Comparison of ENCODE assay signal across 11 mouse cellular contexts in genomic region chr10:76997759-76998513, GRCm38 (mm10). TPM values are rescaled to one million over a fixed set of nuclear protein-coding genes. Genes with fewer than 3 reads are reported as not detected.
DNase-seq lines count a peak whose midpoint lies in the region; ATAC-seq and TF ChIP-seq lines count a peak whose summit lies in the region.
"Had no signal": no experiment of that assay in that cellular context is flagged by ENCODE, and none has a peak within 500 bp of the region (broad histone marks: within the 10 kb centered on the region; RNA-seq: fewer than 3 reads in every experiment).

No protein-coding gene starts in this region.

- peak; percentile 77 for DNase-seq in left cerebral cortex, postnatal 4 days
- DNase-seq in left cerebral cortex, postnatal 25 days (ENCODE audit: low spot score in 2 of 2), result no peak
- DNase-seq in cerebellum, adult 11-12 months, result peak; percentile 76
- peak; percentile 47 to 67 for DNase-seq in heart, adult 9 months (ENCODE audit: low spot score in 2 of 2)
- no peak for DNase-seq in left cerebral cortex, adult 8-10 months (ENCODE audit: low spot score in 2 of 2)
- DNase-seq: liver, embryonic 13.5 days had no signal

- TF ChIP-seq POLR2A in myocyte (IDR thresholded peaks at IDR 0.05; ENCODE audit: insufficient read length, low read depth), result no peak

- H3K27me3 ChIP-seq in kidney, embryonic 16.5 days (ENCODE audit: insufficient read depth, low read length), result no peaks in the 10 kb centered on the region
- no peaks in the 10 kb centered on the region for H3K27me3 ChIP-seq in myocyte (ENCODE audit: control insufficient read depth, insufficient read depth, insufficient read length)
- no peaks in the 10 kb centered on the region for H3K27me3 ChIP-seq in forebrain, embryonic 12.5 days
- H3K27me3 ChIP-seq: embryonic facial prominence, embryonic 12.5 days; liver, embryonic 13.5 days had no signal

- H3K4me3 ChIP-seq in kidney, embryonic 16.5 days (ENCODE audit: low read length), result no peak overlapping the region
- H3K4me3 ChIP-seq in myocyte, result no peak overlapping the region
- H3K4me3 ChIP-seq in forebrain, embryonic 12.5 days (replicated peaks), result no peak overlapping the region
- H3K4me3 ChIP-seq: embryonic facial prominence, embryonic 12.5 days; liver, embryonic 13.5 days had no signal

- intact Hi-C loops in left cerebral cortex, postnatal 4 days (cut with DNase I), result no loop called here
- intact Hi-C loops in left cerebral cortex, postnatal 25 days (cut with DNase I), result no loop called here

- H3K4me1 ChIP-seq in kidney, embryonic 16.5 days (ENCODE audit: insufficient read depth, low read length), result peaks cover 8% of the 10 kb centered on the region
- no peaks in the 10 kb centered on the region for H3K4me1 ChIP-seq in forebrain, embryonic 12.5 days
- H3K4me1 ChIP-seq: liver, embryonic 13.5 days had no signal

- 24% methylated on average over 17 of the region's 17 CpGs for WGBS in kidney, embryonic 16.5 days
- WGBS in forebrain, embryonic 12.5 days, result 88% methylated on average over 17 of the region's 17 CpGs

- no peaks in the 10 kb centered on the region for H3K9me3 ChIP-seq in kidney, embryonic 16.5 days (ENCODE audit: low read length)
- no peaks in the 10 kb centered on the region for H3K9me3 ChIP-seq in forebrain, embryonic 12.5 days
- H3K9me3 ChIP-seq: embryonic facial prominence, embryonic 12.5 days; liver, embryonic 13.5 days had no signal

- H3ac ChIP-seq in myocyte (ENCODE audit: control insufficient read depth, insufficient read length), result no peak overlapping the region

- peak; percentile 84 for ATAC-seq in kidney, embryonic 16.5 days (ENCODE audit: low FRiP score, low TSS enrichment)
- ATAC-seq in forebrain, embryonic 12.5 days (ENCODE audit: low FRiP score), result no peak

- H3K36me3 ChIP-seq in kidney, embryonic 16.5 days (ENCODE audit: insufficient read depth, low read length), result no peaks in the 10 kb centered on the region
- no peaks in the 10 kb centered on the region for H3K36me3 ChIP-seq in myocyte (ENCODE audit: control insufficient read depth, insufficient read depth)
- H3K36me3 ChIP-seq in forebrain, embryonic 12.5 days (replicated peaks), result no peaks in the 10 kb centered on the region
- H3K36me3 ChIP-seq: embryonic facial prominence, embryonic 12.5 days; liver, embryonic 13.5 days had no signal

- no peaks in the 10 kb centered on the region for H3K79me2 ChIP-seq in myocyte (ENCODE audit: control insufficient read depth, insufficient read depth)

- H3K9ac ChIP-seq in kidney, embryonic 16.5 days (replicated peaks; ENCODE audit: low read length), result no peak overlapping the region
- no peak overlapping the region for H3K9ac ChIP-seq in forebrain, embryonic 12.5 days
- H3K9ac ChIP-seq: embryonic facial prominence, embryonic 12.5 days; liver, embryonic 13.5 days had no signal

- no peak overlapping the region for H3K4me2 ChIP-seq in kidney, embryonic 16.5 days (replicated peaks; ENCODE audit: low read depth, low read length)
- H3K4me2 ChIP-seq in myocyte (ENCODE audit: low read depth), result peak overlapping the region; percentile 22
- H3K4me2 ChIP-seq in forebrain, embryonic 12.5 days, result no peak overlapping the region
- H3K4me2 ChIP-seq: embryonic facial prominence, embryonic 12.5 days; liver, embryonic 13.5 days had no signal

- no peak overlapping the region; the same call in 1 of the 2 replicates for H3K27ac ChIP-seq in kidney, embryonic 16.5 days (ENCODE audit: low read length)
- no peak overlapping the region for H3K27ac ChIP-seq in forebrain, embryonic 12.5 days
- H3K27ac ChIP-seq: embryonic facial prominence, embryonic 12.5 days; liver, embryonic 13.5 days had no signal

TF ChIP-seq in myocyte, 11 proteins besides CTCF, POLR2A, EP300 and RAD21:
- no peak for TF ChIP-seq TCF12 (IDR thresholded peaks at IDR 0.05; ENCODE audit: insufficient read depth, poor library complexity, severe bottlenecking)
- no peak for TF ChIP-seq CEBPB (IDR thresholded peaks at IDR 0.05; ENCODE audit: insufficient read depth, poor library complexity, severe bottlenecking)

RNA-seq across cellular contexts. Expression of gene Slc19a1, which starts 34.1 kb away (rescaled TPM):
- total RNA-seq in left cerebral cortex, postnatal 4 days (2021), result 10 to 100 TPM; 26.0 to 26.9 TPM
- total RNA-seq in left cerebral cortex, postnatal 25 days (2021), result 10 to 100 TPM; 23.3 to 26.3 TPM
- polyA plus RNA-seq in kidney, embryonic 16.5 days (2015; fragmentation: Nextera tagmentation; extraction: Ambion mirVana), result 58.4 and 60.3 TPM in 2 replicates
- 23.0 TPM for polyA plus RNA-seq in myocyte (2012; fragmentation: generic; extraction: Trizol)
- polyA plus RNA-seq in forebrain, embryonic 12.5 days (2016; fragmentation: Nextera tagmentation; extraction: Ambion mirVana), result 30.3 and 34.3 TPM in 2 replicates
- total RNA-seq in left cerebral cortex, adult 8-10 months (2022), result 10 to 100 TPM; 20.0 to 24.7 (median 22.1) TPM

RNA-seq across cellular contexts. Expression of gene Pcbp3, which starts 36.2 kb away (rescaled TPM):
- total RNA-seq in left cerebral cortex, postnatal 4 days (2021), result 10 to 100 TPM; 51.4 to 52.6 TPM
- total RNA-seq in left cerebral cortex, postnatal 25 days (2021), result 10 to 100 TPM; 67.2 to 72.4 TPM
- polyA plus RNA-seq in kidney, embryonic 16.5 days (2015; fragmentation: Nextera tagmentation; extraction: Ambion mirVana), result 53.2 and 54.4 TPM in 2 replicates
- 10.0 TPM for polyA plus RNA-seq in myocyte (2012; fragmentation: generic; extraction: Trizol)
- polyA plus RNA-seq in forebrain, embryonic 12.5 days (2016; fragmentation: Nextera tagmentation; extraction: Ambion mirVana), result 51.1 and 60.4 TPM in 2 replicates
- 10 to 100 TPM; 62.1 to 75.2 (median 68.7) TPM for total RNA-seq in left cerebral cortex, adult 8-10 months (2022)
- total RNA-seq: CH12.LX had no signal

Comparison
In these comparisons a context has a peak if more than half of its experiments do, and no peak if none do; other contexts are left out.
1. DNase-seq: peak in left cerebral cortex, postnatal 4 days (single experiment), cerebellum, adult 11-12 months (single experiment) and heart, adult 9 months (2 of 2); none in left cerebral cortex, postnatal 25 days (0 of 2) and left cerebral cortex, adult 8-10 months (0 of 2).